Mouse (Mus musculus) G1E (cell line): ENCODE data around the gene Tinf2. TPM values are rescaled to one million over a fixed set of nuclear protein-coding genes. Genes with fewer than 3 reads are reported as not detected.
A peak's percentile ranks its signal among the peaks of the same experiment; 100 is the strongest.

Experiments
- ATAC-seq: 2 replicates; pipeline ENCODE4 v1.8.0; 2016; ENCODE audit warnings: mild to moderate bottlenecking; ENCODE audit not compliant: insufficient number of reproducible peaks, poor library complexity, low FRiP score, severe bottlenecking; ENCODE audit errors: extremely low read depth
- DNase-seq: peaks from one replicate; pipeline ENCODE4 v3.0.0; 2012; ENCODE audit warnings: low spot score
- H3K27me3 ChIP-seq: 2 replicates; pipeline ENCODE4 v1.6.1; 2012; ENCODE audit warnings: mild to moderate bottlenecking, low read length, inconsistent platforms; ENCODE audit not compliant: insufficient read depth
- H3K36me3 ChIP-seq: replicated peaks from 2 replicates; pipeline ENCODE3; 2012; ENCODE audit warnings: mild to moderate bottlenecking, inconsistent platforms
- H3K4me1 ChIP-seq: 2 replicates; pipeline ENCODE4 v1.6.1; 2012; ENCODE audit warnings: low read depth, low read length, inconsistent platforms, mixed read lengths; ENCODE audit not compliant: insufficient read depth
- H3K4me3 ChIP-seq: 2 replicates; pipeline ENCODE4 v1.5.1; 2012; ENCODE audit warnings: low read depth, mild to moderate bottlenecking, inconsistent platforms, low read length, moderate library complexity, mixed read lengths
- H3K9me3 ChIP-seq: replicated peaks from 2 replicates; pipeline ENCODE4 v1.6.1; 2012; ENCODE audit warnings: inconsistent platforms
- CTCF ChIP-seq: IDR thresholded peaks from 2 replicates; pipeline ENCODE4 v1.5.1; 2012; ENCODE audit warnings: low read depth, low read length, inconsistent platforms, mixed read lengths
- GATA1 ChIP-seq: IDR thresholded peaks from 2 replicates; pipeline ENCODE4 v1.6.1; 2012; ENCODE audit warnings: borderline replicate concordance, low read length, inconsistent platforms, mixed read lengths
- GATA2 ChIP-seq: IDR thresholded peaks from 2 replicates; pipeline ENCODE4 v1.6.1; 2012; ENCODE audit warnings: low read depth, low read length, inconsistent platforms, borderline replicate concordance
- POLR2AphosphoS5 ChIP-seq: IDR thresholded peaks from 2 replicates; pipeline ENCODE4 v1.6.1; 2012; ENCODE audit warnings: low read depth, low read length, inconsistent platforms; ENCODE audit not compliant: insufficient replicate concordance
- TAL1 ChIP-seq: conservative IDR thresholded peaks from 2 replicates; pipeline ENCODE4 v1.6.1; 2012; ENCODE audit warnings: low read depth, low read length, inconsistent platforms, mixed read lengths
- polyA plus RNA-seq: library from polyadenylated mRNA; stranded (reverse); fragments of >175 nt; gene quantifications from 2 replicates; pipeline ENCODE4 v1.2.3, GENCODE M21; 2012
- total RNA-seq, 2 experiments: library from RNA; stranded (forward) in 1 of 2; stranded (reverse) in 1 of 2; fragments of 200-1000 nt in 1 of 2; fragments of >200 nt in 1 of 2; fragmentation: Nextera tagmentation in 1 of 2; gene quantifications; 2 replicates each; pipeline ENCODE4 v1.2.3; 2014 to 2017

The Tinf2 gene
- total and polyA plus RNA-seq, 3 experiments = 42.4 to 55.1 (median 44.2) TPM

GRCm38 (mm10) chr14:55716884-55717283 is 35.3 kb upstream of the Tinf2 start:
- Histone ChIP-seq H3K4me1 (peaks cover 67% of the 10 kb centered on the region), H3K9me3 (no peaks in the 10 kb centered on the region), H3K36me3 (peaks cover 56% of the 10 kb centered on the region), H3K4me3 (no peak overlapping the region), H3K27me3 (no peaks in the 10 kb centered on the region)
- no peak for ATAC-seq
- DNase-seq = no peak
- TF ChIP-seq GATA1 (no peak), POLR2AphosphoS5 (no peak), GATA2 (no peak), CTCF (no peak)

- peaks cover 69% of the 10 kb centered on the region for H3K4me1 ChIP-seq
- no peak for DNase-seq
- peaks cover 61% of the 10 kb centered on the region for H3K36me3 ChIP-seq
- no peak overlapping the region for H3K4me3 ChIP-seq
- no peak for TF ChIP-seq POLR2AphosphoS5
- no peak for TF ChIP-seq GATA2
- TF ChIP-seq CTCF = no peak
- no peak for TF ChIP-seq GATA1
- no peak for TF ChIP-seq TAL1
- no peaks in the 10 kb centered on the region for H3K9me3 ChIP-seq
- no peak for ATAC-seq
- H3K27me3 ChIP-seq = no peaks in the 10 kb centered on the region
Measured at GRCm38 (mm10) chr14:55716271-55716670, 34.7 kb upstream of the Tinf2 start.

GRCm38 (mm10) chr14:55714893-55715292 is 33.3 kb upstream of the Tinf2 start:
- H3K9me3 ChIP-seq = no peaks in the 10 kb centered on the region
- H3K36me3 ChIP-seq = peaks cover 57% of the 10 kb centered on the region
- peaks cover 65% of the 10 kb centered on the region for H3K4me1 ChIP-seq
- no peak for DNase-seq
- no peak; the same call in 1 of the 2 replicates for ATAC-seq
- no peaks in the 10 kb centered on the region for H3K27me3 ChIP-seq
- H3K4me3 ChIP-seq = no peak overlapping the region
- TF ChIP-seq GATA1 (no peak), TAL1 (no peak), CTCF (no peak), GATA2 (no peak), POLR2AphosphoS5 (no peak)

- DNase-seq (no peak), ATAC-seq (no peak)
- peak within 1 kb of the TSS; percentile 75 for H3K4me3 ChIP-seq
- no peaks in the 10 kb centered on the region for H3K27me3 ChIP-seq
- H3K4me1 ChIP-seq = peaks cover 72% of the 10 kb centered on the region
- TF ChIP-seq GATA2 (no peak), POLR2AphosphoS5 (no peak), GATA1 (no peak), CTCF (no peak)
- H3K36me3 ChIP-seq = peaks cover 57% of the 10 kb centered on the region
- H3K9me3 ChIP-seq = no peaks in the 10 kb centered on the region
Measured at GRCm38 (mm10) chr14:55713729-55714122, 32.1 kb upstream of the Tinf2 start, which contains the start of gene Tgm1. Gene Tgm1 (minus strand): TSS chr14:55713926.

GRCm38 (mm10) chr14:55713007-55713728 is 31.5 kb upstream of the Tinf2 start:
- peaks cover 76% of the 10 kb centered on the region for H3K4me1 ChIP-seq
- peak overlapping the region; percentile 75 for H3K4me3 ChIP-seq
- ATAC-seq = peak; percentile 69
- DNase-seq = peak; percentile 78
- H3K36me3 ChIP-seq = peaks cover 55% of the 10 kb centered on the region
- no peaks in the 10 kb centered on the region for H3K27me3 ChIP-seq
- no peak for TF ChIP-seq CTCF
- TF ChIP-seq GATA1 = no peak
- TF ChIP-seq GATA2 = no peak
- TF ChIP-seq TAL1 = no peak
- no peak for TF ChIP-seq POLR2AphosphoS5
- no peaks in the 10 kb centered on the region for H3K9me3 ChIP-seq

- DNase-seq (no peak), ATAC-seq (no peak)
- peak overlapping the region; percentile 75; the same call in 1 of the 2 replicates for H3K4me3 ChIP-seq
- TF ChIP-seq GATA2 = no peak
- TF ChIP-seq TAL1 = no peak
- TF ChIP-seq POLR2AphosphoS5 = no peak
- TF ChIP-seq GATA1 = no peak
- no peak for TF ChIP-seq CTCF
- H3K4me1 ChIP-seq = peaks cover 81% of the 10 kb centered on the region
- no peaks in the 10 kb centered on the region for H3K9me3 ChIP-seq
- H3K36me3 ChIP-seq = peaks cover 47% of the 10 kb centered on the region
- no peaks in the 10 kb centered on the region for H3K27me3 ChIP-seq
Measured at GRCm38 (mm10) chr14:55711786-55712185, 30.2 kb upstream of the Tinf2 start.
